Mouse (Mus musculus): ENCODE measurements around the gene Hmx3. TPM values are rescaled to one million over a fixed set of nuclear protein-coding genes. Genes with fewer than 3 reads are reported as not detected.
A peak's percentile ranks its signal among the peaks of the same experiment; 100 is the strongest.

Gene Hmx3
- not detected for total RNA-seq (2021)
- long read RNA-seq, experiment 1: 0 reads
- long read RNA-seq, experiment 2: 0 reads

- DNase-seq: no peak
Measured at GRCm38 (mm10) chr7:131542115-131542871, at the start of gene Hmx3. Hmx3 (plus strand) TSS chr7:131542867.

DNA sequence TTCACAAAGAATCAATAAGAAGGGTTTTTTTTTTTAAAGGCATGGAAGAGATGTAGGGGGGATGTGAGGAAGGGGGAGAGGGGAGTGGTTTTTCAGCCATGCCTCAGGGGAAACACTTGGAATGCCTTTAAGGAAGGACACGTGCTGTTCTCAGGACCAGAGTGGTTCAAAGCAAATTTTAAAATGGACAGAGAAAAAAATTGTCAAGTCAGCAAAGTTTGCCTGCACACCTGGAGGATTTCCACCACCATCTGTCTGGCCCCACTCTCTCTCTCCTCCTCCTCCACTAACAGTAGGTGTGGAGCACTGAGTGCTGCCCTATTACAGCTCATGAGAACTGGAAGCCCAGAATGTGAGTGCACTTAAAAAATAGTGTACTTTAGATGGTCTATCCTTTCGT is 38.9 kb upstream of the Hmx3 start:
- no peak for DNase-seq

DNA sequence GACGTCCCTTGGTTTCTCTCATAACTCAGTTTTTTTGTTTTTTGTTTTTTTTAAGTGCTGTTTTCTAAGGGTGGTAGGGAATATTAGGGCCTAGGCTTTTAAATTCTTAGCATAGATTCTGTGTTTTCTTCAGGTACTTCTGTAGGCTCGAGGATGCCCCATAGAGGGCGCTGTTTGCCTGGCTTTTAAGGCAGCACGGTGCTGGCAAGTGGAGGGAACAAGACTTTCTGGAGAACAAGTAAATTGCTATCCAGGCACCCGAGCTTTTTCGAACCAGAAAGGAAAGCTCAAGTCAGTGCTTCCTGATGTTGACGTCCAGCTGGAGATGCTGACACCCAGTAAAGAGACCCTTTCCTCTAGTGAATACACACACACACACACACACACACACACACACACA is 2.7 kb upstream of the Hmx3 start:
- peak; percentile 93 for DNase-seq

DNA sequence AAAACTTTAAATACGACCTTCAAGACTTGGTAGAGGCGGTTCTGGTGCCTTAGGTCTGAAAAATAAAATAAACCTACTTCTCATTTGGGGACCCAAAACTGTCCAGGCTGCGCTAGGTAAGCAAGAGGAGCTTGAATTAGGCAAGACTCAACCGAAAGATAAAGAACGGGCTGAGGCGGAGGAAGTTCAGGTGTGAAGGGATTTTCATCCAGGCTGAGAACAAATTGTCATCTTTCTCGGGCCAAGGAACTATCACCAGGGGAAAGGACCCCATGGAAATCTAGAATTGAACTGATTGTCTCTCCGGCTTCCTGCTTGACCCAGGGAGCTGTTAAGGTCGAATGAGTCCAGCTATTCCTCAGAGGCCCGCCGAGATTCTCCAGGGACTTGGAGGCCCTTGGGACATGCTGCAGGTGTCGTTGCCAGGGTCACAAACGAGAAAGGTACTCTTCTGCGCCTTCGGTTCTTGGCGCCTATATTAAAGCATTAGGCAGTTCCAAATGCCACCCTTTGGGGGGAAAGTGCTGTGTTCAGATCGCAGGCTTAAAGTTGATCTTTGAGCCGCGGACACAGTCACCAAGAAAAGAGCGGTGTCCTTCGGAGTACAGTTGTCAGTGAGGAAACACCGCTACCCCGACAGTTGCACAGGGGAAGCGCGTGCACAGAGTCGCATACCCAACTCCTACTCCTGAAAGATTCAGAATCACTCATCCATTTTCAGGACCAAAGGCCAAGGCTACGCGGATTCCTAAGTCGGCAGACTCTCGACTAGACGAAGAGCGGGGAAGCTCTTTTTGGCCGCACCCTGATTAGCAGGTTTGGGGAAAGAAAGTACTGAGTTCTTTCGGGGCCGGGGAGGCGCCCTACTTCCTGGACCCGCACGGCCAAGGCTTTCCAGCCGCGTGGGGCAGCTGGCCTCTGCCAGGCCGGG is 1.2 kb upstream of the Hmx3 start:
- DNase-seq: no peak

- no peak for DNase-seq
Measured at GRCm38 (mm10) chr7:131542872-131543622, 380 bp downstream of the Hmx3 start.

- DNase-seq: peak; percentile 18
Measured at GRCm38 (mm10) chr7:131543623-131544481, 1.2 kb downstream of the Hmx3 start.

DNA sequence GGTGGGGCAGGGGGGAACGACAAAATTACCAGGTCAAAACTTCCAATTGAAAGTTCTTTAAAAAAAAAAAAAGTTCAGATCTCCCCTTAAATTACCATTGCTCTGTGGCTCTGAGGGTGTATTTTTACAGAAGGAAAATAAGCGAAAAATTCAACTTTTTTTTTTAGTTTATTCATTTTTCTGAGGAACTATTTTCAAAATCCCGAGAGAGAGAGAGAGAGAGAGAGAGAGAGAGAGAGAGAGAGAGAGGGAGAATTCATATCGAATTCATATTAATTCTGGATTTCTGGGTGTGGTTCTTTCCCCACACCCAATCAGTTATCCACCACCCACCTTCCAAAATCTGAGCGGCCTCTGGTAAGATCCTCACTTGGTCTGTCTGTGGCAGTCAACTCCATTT is 2.2 kb downstream of the Hmx3 start:
- DNase-seq: no peak

GRCm38 (mm10) chr7:131545701-131546385 is 3.2 kb downstream of the Hmx3 start:
- DNase-seq: no peak

DNA sequence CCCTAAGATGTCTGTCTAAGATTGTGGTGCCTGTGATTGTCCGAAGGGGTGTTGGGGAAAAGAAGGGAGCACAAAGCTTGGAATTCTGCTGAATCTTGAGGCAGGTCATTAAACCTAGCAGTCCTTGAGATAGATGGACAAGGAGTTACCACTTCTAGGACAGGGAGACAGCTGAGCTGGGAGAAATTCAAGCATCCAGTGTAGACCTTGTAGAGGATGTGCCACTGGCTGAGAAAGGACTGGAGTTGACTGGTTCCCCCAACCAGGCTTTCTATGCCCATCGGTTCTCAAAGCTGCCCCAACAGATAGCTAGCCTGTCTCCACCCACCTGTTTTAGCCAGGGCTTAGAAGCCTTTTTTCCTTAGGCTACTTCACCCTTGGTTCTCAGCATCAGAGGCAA is 3.8 kb downstream of the Hmx3 start:
- DNase-seq: no peak

DNA sequence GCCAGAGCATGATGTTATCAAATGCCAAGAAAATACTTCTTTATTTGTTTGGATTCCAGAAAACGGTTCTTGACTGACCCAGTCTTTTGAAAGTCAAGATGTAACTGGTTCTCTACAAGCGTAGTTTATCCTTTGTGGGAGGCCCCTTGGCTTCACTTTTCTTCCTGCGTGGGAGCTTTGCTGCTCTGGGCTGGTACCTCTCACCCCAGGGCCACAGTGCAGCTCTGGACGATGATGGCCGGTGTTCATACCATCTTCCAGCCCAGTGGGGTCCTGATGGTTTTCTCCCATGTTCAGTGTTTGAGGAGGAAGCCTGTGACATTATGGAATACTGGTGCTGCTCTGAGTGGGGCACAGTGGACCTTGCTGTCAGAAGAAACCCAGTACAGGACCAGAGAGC is 4.8 kb downstream of the Hmx3 start:
- no peak for DNase-seq

- DNase-seq: no peak
Measured at GRCm38 (mm10) chr7:131548473-131548872, 5.8 kb downstream of the Hmx3 start, which contains the start of gene Hmx2. Hmx2 (plus strand) TSS chr7:131548773.

- no peak for DNase-seq
Measured at GRCm38 (mm10) chr7:131551471-131551870, 8.8 kb downstream of the Hmx3 start.

DNA sequence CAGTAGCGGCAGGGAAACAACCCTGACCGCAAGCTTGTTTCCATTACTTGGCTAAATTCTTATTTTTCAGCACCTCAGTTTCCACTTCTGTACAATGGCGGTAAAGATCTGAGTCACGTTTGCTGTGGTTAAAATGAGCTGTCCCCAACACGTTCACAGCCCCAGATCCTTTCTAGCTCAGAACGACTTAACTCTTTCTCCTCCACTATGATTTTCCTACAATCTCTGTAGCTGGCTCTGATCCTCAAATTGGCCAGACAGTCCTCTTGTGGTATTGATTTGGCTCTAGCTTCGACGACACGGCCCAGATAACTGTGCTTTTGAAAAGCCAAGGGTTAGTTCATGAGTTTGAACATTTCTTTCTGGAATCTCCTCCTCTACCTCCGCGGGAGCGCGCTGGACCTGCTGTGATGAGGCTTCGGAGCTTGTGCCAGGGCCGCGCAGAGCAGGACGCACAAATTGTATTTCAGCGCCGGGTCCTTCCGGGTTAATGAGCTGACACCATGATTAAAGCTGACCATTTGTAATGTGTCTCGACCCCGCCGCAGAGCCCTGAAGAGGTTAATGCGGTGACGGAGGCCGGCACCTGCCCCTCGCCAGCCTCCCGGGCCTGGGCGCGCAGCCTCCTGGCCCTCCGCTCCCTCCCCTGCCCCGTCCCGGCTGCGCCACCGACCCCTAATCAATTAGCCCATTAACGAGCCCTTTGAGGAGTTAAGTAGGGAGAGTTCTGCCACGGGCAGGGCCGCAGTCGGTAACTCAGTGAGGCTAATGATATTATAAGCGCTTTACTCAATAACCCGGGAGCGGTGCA is 9.5 kb downstream of the Hmx3 start:
- no peak for DNase-seq

GRCm38 (mm10) chr7:131552781-131553180 is 10.1 kb downstream of the Hmx3 start:
- no peak for DNase-seq

- peak; percentile 51 for DNase-seq
Measured at GRCm38 (mm10) chr7:131553771-131554175, 11.1 kb downstream of the Hmx3 start.

- DNase-seq: no peak
Measured at GRCm38 (mm10) chr7:131554341-131555180, 11.9 kb downstream of the Hmx3 start.

- peak; percentile 20 for DNase-seq
Measured at GRCm38 (mm10) chr7:131555301-131556081, 12.8 kb downstream of the Hmx3 start.

DNA sequence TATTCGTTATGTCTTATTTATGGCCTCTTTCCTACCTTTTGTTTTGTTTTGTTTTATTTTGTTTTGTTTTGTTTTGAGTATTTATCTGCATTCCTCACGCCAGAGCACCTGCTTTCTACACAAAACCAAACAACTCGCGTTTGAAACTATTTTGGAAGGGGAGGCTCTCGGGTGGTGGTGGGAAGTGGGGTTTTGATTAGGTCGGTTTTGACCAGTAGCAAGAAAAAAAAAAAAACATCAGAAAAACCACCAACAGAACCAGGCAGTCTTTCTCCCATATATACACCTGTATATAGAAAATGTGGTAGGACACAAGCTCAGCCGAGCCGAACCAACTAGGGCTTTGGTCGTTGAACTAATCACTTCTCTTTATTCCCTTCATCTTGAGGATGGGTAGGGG is 13.4 kb downstream of the Hmx3 start:
- DNase-seq: no peak
